Comparison of ENCODE assay signal across 14 mouse cellular contexts in the genomic region with DNA sequence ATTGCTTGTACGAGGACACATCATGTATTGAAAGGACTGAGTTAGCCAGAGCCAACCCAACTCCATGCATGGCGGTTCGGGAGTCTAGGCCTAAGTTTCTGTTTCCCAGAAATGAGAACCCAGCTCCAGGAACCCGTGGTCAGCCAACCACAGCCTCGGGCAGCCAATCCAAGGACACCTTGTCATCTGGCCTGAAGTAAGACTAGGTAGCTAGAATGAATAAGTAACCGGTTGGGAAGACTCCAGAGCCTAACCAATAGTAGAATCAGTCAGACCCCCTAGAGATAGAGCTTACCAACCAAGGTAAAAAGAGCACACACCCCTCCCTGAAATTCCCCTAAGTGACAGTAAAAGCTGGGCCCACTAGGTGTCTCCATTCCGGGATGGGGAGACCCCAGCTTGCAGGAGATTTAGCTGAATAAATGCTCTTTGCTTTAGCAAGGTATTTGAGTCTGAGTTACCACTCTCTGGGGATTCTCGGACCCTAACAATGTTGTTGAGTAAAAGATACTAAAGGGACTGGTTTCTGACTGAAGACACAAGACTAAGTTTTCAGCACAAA. TPM values are rescaled to one million over a fixed set of nuclear protein-coding genes. Genes with fewer than 3 reads are reported as not detected.
A peak's percentile ranks its signal among the peaks of the same experiment; 100 is the strongest.
DNase-seq lines count a peak whose midpoint lies in the region; ATAC-seq lines count a peak whose summit lies in the region.
"Had no signal": no experiment of that assay in that cellular context is flagged by ENCODE, and none has a peak within 500 bp of the region (broad histone marks: within the 10 kb centered on the region; RNA-seq: fewer than 3 reads in every experiment).

No protein-coding gene starts in this region.

- ATAC-seq in kidney, embryonic 16.5 days (ENCODE audit: low FRiP score, low TSS enrichment), result no peak

- H3K36me3 ChIP-seq in kidney, embryonic 16.5 days (ENCODE audit: insufficient read depth, low read length), result no peaks in the 10 kb centered on the region
- no peaks in the 10 kb centered on the region for H3K36me3 ChIP-seq in limb, embryonic 10.5 days
- H3K36me3 ChIP-seq: intestine, embryonic 15.5 days; neural tube, embryonic 15.5 days had no signal

- H3K9ac ChIP-seq in kidney, embryonic 16.5 days (replicated peaks; ENCODE audit: low read length), result no peak overlapping the region
- H3K9ac ChIP-seq: intestine, embryonic 15.5 days; neural tube, embryonic 15.5 days had no signal

- 0 out of 2 replicates have a peak, but pooled peaks cover 5% of the 10 kb centered on the region for H3K4me1 ChIP-seq in kidney, embryonic 16.5 days (ENCODE audit: insufficient read depth, low read length)
- H3K4me1 ChIP-seq in limb, embryonic 10.5 days, result no peaks in the 10 kb centered on the region
- H3K4me1 ChIP-seq: neural tube, embryonic 15.5 days had no signal

- H3K4me3 ChIP-seq in kidney, embryonic 16.5 days (ENCODE audit: low read length), result no peak overlapping the region
- no peak overlapping the region for H3K4me3 ChIP-seq in limb, embryonic 10.5 days
- H3K4me3 ChIP-seq: intestine, embryonic 15.5 days; neural tube, embryonic 15.5 days had no signal

- H3K9me3 ChIP-seq in kidney, embryonic 16.5 days (ENCODE audit: low read length), result no peaks in the 10 kb centered on the region
- H3K9me3 ChIP-seq in limb, embryonic 10.5 days (replicated peaks), result no peaks in the 10 kb centered on the region
- H3K9me3 ChIP-seq: intestine, embryonic 15.5 days; neural tube, embryonic 15.5 days had no signal

- no peak overlapping the region for H3K27ac ChIP-seq in kidney, embryonic 16.5 days (ENCODE audit: low read length)
- H3K27ac ChIP-seq in limb, embryonic 10.5 days, result no peak overlapping the region
- H3K27ac ChIP-seq: intestine, embryonic 15.5 days; neural tube, embryonic 15.5 days had no signal

- peak; percentile 57 for DNase-seq in adrenal gland, adult 2 months
- DNase-seq in adrenal gland, adult 8-10 months, result no peak
- peak; percentile 74 for DNase-seq in kidney, adult 18-20 months
- DNase-seq in adipocyte (ENCODE audit: low spot score), result peak; percentile 39
- peak; percentile 79 to 91 for DNase-seq in kidney, postnatal 25 days
- no peak for DNase-seq in limb, embryonic 10.5 days (ENCODE audit: low spot score)
- DNase-seq in urinary bladder, postnatal 4 days (ENCODE audit: low spot score in 2 of 2), result no peak
- DNase-seq: gastrocnemius, postnatal 14 days; midbrain, embryonic 14.5 days had no signal

- H3K4me2 ChIP-seq in kidney, embryonic 16.5 days (replicated peaks; ENCODE audit: low read depth, low read length), result no peak overlapping the region
- H3K4me2 ChIP-seq: intestine, embryonic 15.5 days; neural tube, embryonic 15.5 days had no signal

- WGBS in kidney, embryonic 16.5 days, result 72% methylated on average over 8 of the region's 8 CpGs
- WGBS in limb, embryonic 10.5 days, result 77% methylated on average over 8 of the region's 8 CpGs

- no peaks in the 10 kb centered on the region for H3K27me3 ChIP-seq in kidney, embryonic 16.5 days (ENCODE audit: insufficient read depth, low read length)
- no peaks in the 10 kb centered on the region for H3K27me3 ChIP-seq in limb, embryonic 10.5 days (ENCODE audit: low read depth, poor library complexity, severe bottlenecking)
- H3K27me3 ChIP-seq: intestine, embryonic 15.5 days; neural tube, embryonic 15.5 days; Patski had no signal

RNA-seq across cellular contexts. Expression of a gene that starts 9.8 kb away (rescaled TPM):
- total RNA-seq in adrenal gland, adult 2 months (2021), result 100 to 1,000 TPM; 321 to 425 TPM
- polyA plus RNA-seq in adrenal gland, adult 2 months (2012; rRNA removed), result 254 and 337 TPM in 2 replicates
- 100 to 1,000 TPM in 3 of 4 experiments, 10 to 100 TPM in 1; 96.9 to 281 (median 196) TPM for total RNA-seq in adrenal gland, adult 8-10 months (2022)
- polyA plus RNA-seq in kidney, embryonic 16.5 days (2015; fragmentation: Nextera tagmentation; extraction: Ambion mirVana), result 26.3 and 32.8 TPM in 2 replicates
- polyA plus RNA-seq in limb, embryonic 10.5 days (2016; fragmentation: Nextera tagmentation; extraction: Ambion mirVana), result 16.0 and 19.9 TPM in 2 replicates

RNA-seq across cellular contexts. Expression of a gene that starts 54.3 kb away (rescaled TPM):
- 1 to 10 TPM; 2.1 to 2.4 TPM for total RNA-seq in adrenal gland, adult 2 months (2021)
- not detected in 2 replicates for polyA plus RNA-seq in adrenal gland, adult 2 months (2012; rRNA removed)
- total RNA-seq in adrenal gland, adult 8-10 months (2022), result 1 to 10 TPM; 1.2 to 3.2 (median 1.7) TPM
- polyA plus RNA-seq in kidney, embryonic 16.5 days (2015; fragmentation: Nextera tagmentation; extraction: Ambion mirVana), result 0.46 TPM in 1 of 2 replicates, not detected in the other
- polyA plus RNA-seq in limb, embryonic 10.5 days (2016; fragmentation: Nextera tagmentation; extraction: Ambion mirVana), result 0.21 TPM in 1 of 2 replicates, not detected in the other
- total RNA-seq: gastrocnemius, postnatal 14 days had no signal
- polyA plus RNA-seq: lung, adult 2 months; neural tube, embryonic 15.5 days; Patski had no signal

Comparison
In these comparisons a context has a peak if more than half of its experiments do, and no peak if none do; other contexts are left out.
1. DNase-seq: peak in adrenal gland, adult 2 months (single experiment), kidney, adult 18-20 months (single experiment), adipocyte (single experiment) and kidney, postnatal 25 days (2 of 2); none in adrenal gland, adult 8-10 months (single experiment), limb, embryonic 10.5 days (single experiment) and urinary bladder, postnatal 4 days (0 of 2).